Mouse (Mus musculus) embryonic facial prominence, embryonic 14.5 days (tissue): ENCODE measurements around the gene Csk. TPM values are rescaled to one million over a fixed set of nuclear protein-coding genes. Genes with fewer than 3 reads are reported as not detected.

ENCODE experiments used
- ATAC-seq: fragments of 200-750 bp; cut with Nextera tagmentation; 2 replicates; pipeline ENCODE4 v1.8.0; 2017; ENCODE audit warnings: low read depth, moderate number of reproducible peaks, moderate TSS enrichment
- DNase-seq: peaks from one replicate; pipeline ENCODE4 v3.0.0-alpha.2; 2015; ENCODE audit warnings: low spot score
- H3K27ac ChIP-seq: fragments of 300-500 bp; sonication (generic); replicated peaks from 2 replicates; pipeline ENCODE4 v1.5.1; 2014; ENCODE audit warnings: low read depth, mild to moderate bottlenecking, low read length, moderate library complexity
- H3K27me3 ChIP-seq: fragments of 300-500 bp; sonication (generic); replicated peaks from 2 replicates; pipeline ENCODE4 v1.6.1; 2014; ENCODE audit warnings: low read length; ENCODE audit not compliant: control insufficient read depth, insufficient read depth
- H3K36me3 ChIP-seq: fragments of 300-500 bp; sonication (generic); 2 replicates; pipeline ENCODE4 v1.6.1; 2014; ENCODE audit warnings: low read length, mixed read lengths; ENCODE audit not compliant: control insufficient read depth, insufficient read depth
- H3K4me1 ChIP-seq: fragments of 300-500 bp; sonication (generic); 2 replicates; pipeline ENCODE4 v1.6.1; 2014; ENCODE audit warnings: antibody characterized with exemption, low read length; ENCODE audit not compliant: control insufficient read depth, insufficient read depth
- H3K4me2 ChIP-seq: fragments of 300-500 bp; sonication (generic); 2 replicates; pipeline ENCODE4 v1.6.1; 2014; ENCODE audit warnings: low read depth, mild to moderate bottlenecking, low read length, moderate library complexity, mixed read lengths
- H3K4me3 ChIP-seq: fragments of 300-500 bp; sonication (generic); 2 replicates; pipeline ENCODE4 v1.5.1; 2014; ENCODE audit warnings: low read depth, mild to moderate bottlenecking, low read length
- H3K9ac ChIP-seq: fragments of 300-500 bp; sonication (generic); 2 replicates; pipeline ENCODE4 v1.6.1; 2014; ENCODE audit warnings: low read depth, mild to moderate bottlenecking, low read length, moderate library complexity, mixed read lengths
- H3K9me3 ChIP-seq: fragments of 300-500 bp; sonication (generic); 2 replicates; pipeline ENCODE4 v1.6.1; 2016; ENCODE audit warnings: low read length; ENCODE audit not compliant: control insufficient read depth
- WGBS: fragments of 180-500 bp; shearing (Covaris S2); extraction: QIAGEN DNeasy Blood & Tissue Kit; methylation state at CpG from one replicate; pipeline ENCODE4 v1.1.7; 2014; 5-methylcytosine and 5-hydroxymethylcytosine counted together
- polyA plus RNA-seq: library from polyadenylated mRNA; unstranded; fragments of >200 nt; fragmentation: Nextera tagmentation; extraction: Ambion mirVana; gene quantifications from 2 replicates; pipeline ENCODE4 v1.2.1, GENCODE M21; 2014

The Csk gene
- 25.7 and 26.6 TPM in 2 replicates for polyA plus RNA-seq

DNA sequence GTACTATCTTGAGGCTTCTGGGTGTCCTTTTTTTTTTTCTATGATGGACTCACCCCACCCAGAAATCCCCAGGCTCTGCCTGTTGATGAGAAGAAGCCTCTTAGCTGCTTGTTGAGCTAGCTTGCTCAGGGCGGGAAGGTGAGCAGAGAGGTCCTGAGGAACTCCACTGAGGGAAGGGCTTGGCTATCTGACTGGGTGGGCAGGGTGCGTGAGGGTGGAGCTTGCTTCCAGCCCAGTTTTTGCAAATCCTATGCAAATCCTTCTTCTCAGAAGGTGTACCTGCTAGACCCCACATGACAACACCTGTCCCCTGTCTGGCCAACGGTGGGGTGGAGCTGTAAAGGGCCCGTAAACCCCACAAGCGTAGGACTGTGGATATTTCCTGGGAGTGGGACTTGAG is at the start of gene Csk:
Gene Csk (minus strand): TSS at position 349 of the 400 bp plus-strand sequence.
- Histone ChIP-seq H3K27ac (no peak within 1 kb of the TSS), H3K36me3 (no peaks in the 10 kb centered on the region), H3K27me3 (0 out of 2 replicates have a peak, but pooled peaks cover 9% of the 10 kb centered on the region), H3K4me3 (no peak within 1 kb of the TSS), H3K9ac (no peak within 1 kb of the TSS), H3K4me1 (peaks cover 7% of the 10 kb centered on the region), H3K4me2 (no peak within 1 kb of the TSS), H3K9me3 (no peaks in the 10 kb centered on the region)
- DNase-seq (no peak), ATAC-seq (no peak)
- WGBS, result 48% methylated on average over 5 of the region's 5 CpGs

- H3K4me1 ChIP-seq, result peaks cover 5% of the 10 kb centered on the region; the same call in 1 of the 2 replicates
- no peaks in the 10 kb centered on the region for H3K9me3 ChIP-seq
- no peak overlapping the region for H3K9ac ChIP-seq
- ATAC-seq, result no peak
- H3K27ac ChIP-seq, result no peak overlapping the region
- WGBS, result 72% methylated on average over 1 of the region's 1 CpGs
- DNase-seq, result peak; percentile 34
- H3K36me3 ChIP-seq, result no peaks in the 10 kb centered on the region
- H3K4me2 ChIP-seq, result no peak overlapping the region
- peaks cover 31% of the 10 kb centered on the region for H3K27me3 ChIP-seq
- H3K4me3 ChIP-seq, result no peak overlapping the region
These were observed 45.2 kb upstream of the Csk start for GRCm38 (mm10) chr9:57698466-57699150.

GRCm38 (mm10) chr9:57697380-57697779 is 43.9 kb upstream of the Csk start:
- ATAC-seq (no peak), DNase-seq (no peak)
- Histone ChIP-seq H3K9ac (no peak overlapping the region), H3K36me3 (no peaks in the 10 kb centered on the region), H3K4me2 (no peak overlapping the region), H3K27me3 (peaks cover 31% of the 10 kb centered on the region), H3K4me1 (peaks cover 5% of the 10 kb centered on the region; the same call in 1 of the 2 replicates), H3K9me3 (no peaks in the 10 kb centered on the region), H3K4me3 (no peak overlapping the region), H3K27ac (no peak overlapping the region)
- WGBS, result 23% methylated on average over 4 of the region's 4 CpGs

DNA sequence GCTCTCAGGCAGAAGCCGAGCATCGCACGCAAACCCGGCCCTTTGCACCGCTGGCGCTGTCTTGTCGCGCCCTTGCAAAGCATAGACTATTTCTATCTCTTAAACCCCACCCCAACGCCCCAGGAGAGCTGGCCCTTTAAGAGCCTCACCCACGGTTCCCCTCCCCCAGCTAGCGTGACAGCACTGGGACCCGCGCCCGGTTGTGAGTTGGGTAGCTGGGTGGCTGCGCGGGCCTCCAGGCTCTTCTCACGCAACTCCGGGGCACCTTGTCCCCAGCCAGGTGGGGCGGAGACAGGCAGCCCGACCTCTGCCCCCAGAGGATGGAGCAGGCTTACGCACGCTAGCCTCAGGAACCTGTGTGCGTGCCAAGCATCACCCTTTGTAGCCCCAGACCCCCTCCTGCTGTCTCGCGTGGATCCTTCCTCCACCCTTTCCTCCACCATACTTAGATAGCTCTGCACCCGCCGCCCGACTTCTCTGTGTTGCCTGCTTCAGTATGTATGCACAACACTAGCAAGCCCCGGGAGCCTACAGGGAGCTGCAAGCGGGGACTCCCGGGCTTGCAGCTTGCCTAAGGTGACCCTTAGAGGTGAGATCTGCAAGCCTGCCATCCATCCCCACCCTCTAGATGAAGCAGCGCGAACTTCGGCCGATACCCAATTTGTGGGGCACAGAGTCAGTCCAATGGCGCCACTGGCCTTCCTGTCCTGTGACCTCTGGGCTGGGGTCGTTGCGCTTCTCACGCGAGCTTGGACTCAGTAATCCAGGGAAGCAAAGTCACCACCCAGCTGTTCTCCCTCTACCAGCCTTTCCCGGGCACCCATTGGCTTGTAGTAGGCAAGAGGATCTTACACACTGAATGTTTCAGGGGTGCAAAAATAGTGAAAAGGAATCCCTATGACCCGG is 43.2 kb upstream of the Csk start:
- Histone ChIP-seq H3K9me3 (no peaks in the 10 kb centered on the region), H3K4me3 (peak overlapping the region; percentile 44), H3K36me3 (no peaks in the 10 kb centered on the region), H3K4me2 (peak overlapping the region; percentile 73), H3K27ac (no peak overlapping the region), H3K4me1 (peaks cover 5% of the 10 kb centered on the region; the same call in 1 of the 2 replicates), H3K9ac (peak overlapping the region; percentile 53), H3K27me3 (peaks cover 31% of the 10 kb centered on the region)
- DNase-seq, result peak; percentile 57
- under 1% methylated on average over 38 of the region's 42 CpGs for WGBS
- ATAC-seq, result 0 out of 2 replicates have a peak, but pooled peaks have one; percentile 53

DNA sequence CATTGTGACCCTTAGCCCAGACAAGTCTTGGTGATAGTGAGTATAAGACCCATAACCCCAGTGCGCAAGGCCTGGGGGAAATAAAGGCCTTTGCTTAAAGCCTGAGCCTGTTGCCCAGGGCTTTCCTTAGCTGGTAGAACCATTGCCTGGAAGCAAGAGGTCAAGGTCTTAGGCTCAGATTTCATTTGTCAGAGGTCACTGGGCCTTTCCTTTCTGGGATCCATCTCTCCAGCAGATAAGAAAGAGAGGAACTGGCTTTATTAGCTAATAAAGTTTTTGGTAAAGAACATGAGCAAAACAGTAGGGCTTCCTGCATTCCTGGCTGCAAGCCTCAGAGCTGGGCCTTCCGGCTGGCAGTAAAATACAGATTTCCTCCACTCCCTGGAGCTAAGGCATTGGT is 40.7 kb upstream of the Csk start:
- no peak overlapping the region for H3K27ac ChIP-seq
- H3K9me3 ChIP-seq, result no peaks in the 10 kb centered on the region
- no peak overlapping the region for H3K4me2 ChIP-seq
- 84% methylated on average over 2 of the region's 2 CpGs for WGBS
- DNase-seq, result no peak
- H3K4me1 ChIP-seq, result peaks cover 5% of the 10 kb centered on the region; the same call in 1 of the 2 replicates
- no peaks in the 10 kb centered on the region for H3K36me3 ChIP-seq
- peaks cover 31% of the 10 kb centered on the region for H3K27me3 ChIP-seq
- no peak overlapping the region for H3K9ac ChIP-seq
- no peak overlapping the region for H3K4me3 ChIP-seq
- no peak for ATAC-seq

GRCm38 (mm10) chr9:57688606-57689005 is 35.2 kb upstream of the Csk start:
- Histone ChIP-seq H3K4me1 (no peaks in the 10 kb centered on the region), H3K27me3 (no peaks in the 10 kb centered on the region), H3K9me3 (no peaks in the 10 kb centered on the region), H3K27ac (no peak overlapping the region), H3K4me2 (no peak overlapping the region), H3K9ac (no peak overlapping the region), H3K36me3 (no peaks in the 10 kb centered on the region), H3K4me3 (no peak overlapping the region)
- ATAC-seq, result no peak
- DNase-seq, result no peak
- 64% methylated on average over 2 of the region's 2 CpGs for WGBS

DNA sequence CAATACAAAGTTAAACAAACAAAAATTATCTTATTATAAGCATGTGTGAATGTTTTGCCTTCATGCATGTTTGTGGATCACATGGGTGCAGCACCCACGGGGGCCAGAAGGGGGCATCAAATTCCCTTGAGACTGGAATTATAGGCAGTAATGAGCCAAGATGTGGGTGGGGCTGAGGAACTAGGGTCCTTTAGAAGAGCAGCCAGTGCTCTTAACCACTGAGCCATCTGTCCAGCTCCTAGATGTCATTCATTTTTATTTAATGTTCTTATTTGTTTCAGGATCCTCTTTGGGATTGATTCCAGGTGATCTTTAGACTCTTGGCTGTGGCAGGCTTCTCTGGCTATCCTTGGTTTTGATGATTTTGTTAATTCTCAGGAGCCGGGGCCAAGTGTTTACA is 34.7 kb upstream of the Csk start:
- H3K4me2 ChIP-seq, result no peak overlapping the region
- no peaks in the 10 kb centered on the region for H3K27me3 ChIP-seq
- no peak for ATAC-seq
- no peak overlapping the region for H3K4me3 ChIP-seq
- H3K9ac ChIP-seq, result no peak overlapping the region
- WGBS, result 38% methylated on average over 2 of the region's 2 CpGs
- no peaks in the 10 kb centered on the region for H3K36me3 ChIP-seq
- H3K27ac ChIP-seq, result no peak overlapping the region
- no peak for DNase-seq
- no peaks in the 10 kb centered on the region for H3K9me3 ChIP-seq
- no peaks in the 10 kb centered on the region for H3K4me1 ChIP-seq

GRCm38 (mm10) chr9:57687751-57688150 is 34.3 kb upstream of the Csk start, which contains the start of gene Cyp1a1:
TSS of gene Cyp1a1 (plus strand) at chr9:57687928.
- no peak within 1 kb of the TSS for H3K4me2 ChIP-seq
- no peak within 1 kb of the TSS for H3K4me3 ChIP-seq
- H3K27me3 ChIP-seq, result no peaks in the 10 kb centered on the region
- no peaks in the 10 kb centered on the region for H3K9me3 ChIP-seq
- H3K27ac ChIP-seq, result no peak within 1 kb of the TSS
- no peak for ATAC-seq
- 84% methylated on average over 2 of the region's 2 CpGs for WGBS
- DNase-seq, result no peak
- no peak within 1 kb of the TSS for H3K9ac ChIP-seq
- no peaks in the 10 kb centered on the region for H3K4me1 ChIP-seq
- no peaks in the 10 kb centered on the region for H3K36me3 ChIP-seq
